Mouse (Mus musculus) adrenal gland, postnatal 25 days (tissue): Measurements from ENCODE around the gene Dguok. TPM values are rescaled to one million over a fixed set of nuclear protein-coding genes. Genes with fewer than 3 reads are reported as not detected.

Experiments used
- total RNA-seq: library from RNA; stranded (reverse); gene quantifications from 2 replicates; pipeline ENCODE4 v1.2.3, GENCODE M21; 2021

The Dguok gene
- total RNA-seq, 1 experiment from 2014 or later: 56.8 TPM

Other genes starting within 250 kb of the Dguok start
- gene Mthfd2, start 181.1 kb downstream of the Dguok start, total RNA-seq: 29.2 and 47.6 TPM in 2 replicates
- gene Mob1a, start 181.0 kb downstream of the Dguok start, total RNA-seq: 81.3 and 81.9 TPM in 2 replicates
- 193 and 211 TPM in 2 replicates for gene Bola3, start 157.8 kb downstream of the Dguok start, total RNA-seq
- gene Tet3, start 47.9 kb downstream of the Dguok start, total RNA-seq: 38.5 and 52.6 TPM in 2 replicates
- gene Actg2, start 29.3 kb upstream of the Dguok start, total RNA-seq: not detected in 2 replicates
- 28.9 and 31.1 TPM in 2 replicates for gene Stambp, start 65.8 kb upstream of the Dguok start, total RNA-seq
- not detected in 2 replicates for gene Clec4f, start 149.2 kb upstream of the Dguok start, total RNA-seq
- gene Cd207, start 170.9 kb upstream of the Dguok start, total RNA-seq: not detected in 2 replicates
- gene Vax2, start 204.3 kb upstream of the Dguok start, total RNA-seq: not detected in 2 replicates
- gene Atp6v1b1, start 236.0 kb upstream of the Dguok start, total RNA-seq: not detected in 2 replicates